Mouse (Mus musculus) thymus, postnatal 4 days (tissue): ENCODE results near the gene Nab2.
A peak's percentile ranks its signal among the peaks of the same experiment; 100 is the strongest.

Experiments used
- DNase-seq: peaks from one replicate; pipeline ENCODE4 v3.0.0; 2021

Gene Nab2

GRCm38 (mm10) chr10:127642772-127643552 is 25.4 kb downstream of the Nab2 start, which contains the start of gene Stat6:
Gene Stat6 (plus strand): TSS chr10:127642986.
- peak; percentile 81 for DNase-seq

DNA sequence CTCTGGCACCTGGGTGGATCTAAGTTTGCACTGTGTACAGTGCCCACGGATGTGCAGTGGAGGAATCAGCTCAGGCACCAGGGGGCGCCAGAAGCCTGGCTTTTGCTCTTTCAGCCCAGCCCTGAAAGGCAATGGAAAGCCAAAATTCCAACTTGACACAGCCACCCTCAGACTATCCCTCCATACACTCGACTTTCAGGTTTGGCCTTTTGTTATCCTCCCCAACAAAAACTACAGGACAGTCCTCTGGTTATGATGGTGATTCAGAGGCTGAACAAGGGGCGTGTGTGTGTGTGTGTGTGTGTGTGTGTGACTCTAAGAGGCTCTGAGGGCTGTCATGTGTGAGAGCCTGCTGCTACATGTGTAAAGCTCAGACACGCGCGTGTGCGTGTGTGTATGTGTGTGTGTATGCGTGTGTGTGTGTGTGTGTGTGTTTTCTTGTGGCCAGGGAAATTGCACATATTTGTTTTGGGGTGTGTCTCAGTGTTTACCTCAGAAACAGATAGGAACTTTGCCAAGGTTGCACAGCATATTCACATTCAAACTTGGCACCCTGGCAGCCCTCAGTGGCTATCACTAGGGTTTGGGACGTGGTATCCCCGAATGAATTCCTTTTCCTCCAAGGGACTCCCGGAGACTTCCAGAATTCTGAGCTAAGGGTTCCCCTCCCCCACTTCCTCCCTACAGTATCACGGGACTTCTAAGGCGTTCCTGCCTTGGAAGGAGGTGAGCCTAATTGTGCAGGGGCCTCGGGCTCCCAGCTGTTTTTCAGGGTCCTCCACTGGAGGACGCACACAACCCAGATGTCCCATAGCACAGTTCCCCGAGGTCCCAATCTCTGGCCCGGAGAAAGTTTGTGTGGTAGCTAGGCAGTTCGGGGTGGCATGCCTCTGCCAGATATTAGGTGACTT is 26.3 kb downstream of the Nab2 start:
- peak; percentile 97 for DNase-seq

DNA sequence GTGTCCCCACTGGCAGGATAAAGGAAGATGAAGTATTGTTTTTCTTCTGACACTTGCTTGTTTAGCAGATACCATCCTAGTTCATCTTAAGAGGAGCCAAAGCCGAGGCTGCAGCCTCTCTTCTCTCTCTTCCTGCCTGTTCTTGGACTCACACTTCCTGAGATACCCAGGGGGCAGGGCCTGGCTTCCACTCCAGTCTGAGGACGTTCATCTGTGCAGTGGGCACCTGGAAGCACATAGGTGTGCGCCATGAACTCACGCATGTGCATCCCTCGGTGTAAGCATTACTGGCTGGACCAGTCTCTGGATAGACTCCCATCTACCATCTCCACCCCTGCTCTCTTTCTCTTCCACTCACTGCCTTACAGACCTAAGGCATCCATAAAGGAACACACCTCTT is 27.9 kb downstream of the Nab2 start:
- DNase-seq: no peak

DNA sequence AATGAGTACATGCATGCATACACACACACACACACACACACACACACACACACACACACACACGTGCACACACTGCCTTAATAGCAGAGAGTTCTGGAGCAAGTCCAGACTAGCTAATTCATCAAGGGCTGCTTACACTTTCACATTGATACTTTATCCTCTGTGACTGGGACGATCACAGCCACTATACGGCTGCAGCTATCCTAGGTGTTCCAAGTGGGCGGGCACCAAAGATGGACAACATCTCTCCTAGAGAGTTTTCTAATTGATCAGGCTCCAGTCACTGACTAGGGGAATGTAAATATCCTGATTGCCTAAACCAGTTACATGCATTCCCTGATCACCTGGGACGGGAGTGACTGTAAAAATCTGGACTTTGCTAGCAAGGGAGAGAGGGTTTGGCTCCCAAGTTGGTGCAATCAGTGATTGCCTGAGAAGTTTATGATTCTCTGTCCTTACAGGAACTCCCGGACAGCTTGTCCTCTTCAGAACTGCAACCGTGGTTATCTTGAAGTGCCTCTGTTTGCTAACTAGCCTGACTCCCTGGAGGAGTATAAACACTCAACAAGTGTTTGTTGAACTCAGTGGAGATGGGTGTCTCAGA is 35.6 kb downstream of the Nab2 start:
- no peak for DNase-seq

- DNase-seq: no peak
Observed at GRCm38 (mm10) chr10:127631261-127632214, 36.8 kb downstream of the Nab2 start.

DNA sequence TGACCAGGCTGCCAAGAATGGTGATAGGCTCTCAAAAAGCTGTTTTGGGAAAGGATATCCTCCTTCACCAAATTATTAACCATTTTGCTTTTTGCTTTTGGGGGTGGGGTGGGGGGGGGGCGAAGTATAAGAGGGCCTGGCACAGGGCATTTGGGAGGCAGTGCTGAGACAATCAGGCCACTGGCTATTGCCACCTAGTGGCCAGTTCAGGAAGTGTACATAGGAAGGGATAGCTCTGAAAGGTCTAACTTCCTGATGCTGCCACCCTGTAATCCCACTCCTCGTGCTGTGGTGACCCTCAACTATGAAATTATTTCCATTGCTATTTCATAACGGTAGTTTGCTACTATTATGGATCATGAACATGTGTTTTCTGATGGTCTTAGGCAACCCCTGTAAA is 41.9 kb downstream of the Nab2 start:
- DNase-seq: peak; percentile 56

GRCm38 (mm10) chr10:127623439-127624216 is 44.7 kb downstream of the Nab2 start:
- DNase-seq: no peak

GRCm38 (mm10) chr10:127622661-127623060 is 45.7 kb downstream of the Nab2 start:
- no peak for DNase-seq

- DNase-seq: no peak
Observed at GRCm38 (mm10) chr10:127622057-127622392, 46.3 kb downstream of the Nab2 start.

DNA sequence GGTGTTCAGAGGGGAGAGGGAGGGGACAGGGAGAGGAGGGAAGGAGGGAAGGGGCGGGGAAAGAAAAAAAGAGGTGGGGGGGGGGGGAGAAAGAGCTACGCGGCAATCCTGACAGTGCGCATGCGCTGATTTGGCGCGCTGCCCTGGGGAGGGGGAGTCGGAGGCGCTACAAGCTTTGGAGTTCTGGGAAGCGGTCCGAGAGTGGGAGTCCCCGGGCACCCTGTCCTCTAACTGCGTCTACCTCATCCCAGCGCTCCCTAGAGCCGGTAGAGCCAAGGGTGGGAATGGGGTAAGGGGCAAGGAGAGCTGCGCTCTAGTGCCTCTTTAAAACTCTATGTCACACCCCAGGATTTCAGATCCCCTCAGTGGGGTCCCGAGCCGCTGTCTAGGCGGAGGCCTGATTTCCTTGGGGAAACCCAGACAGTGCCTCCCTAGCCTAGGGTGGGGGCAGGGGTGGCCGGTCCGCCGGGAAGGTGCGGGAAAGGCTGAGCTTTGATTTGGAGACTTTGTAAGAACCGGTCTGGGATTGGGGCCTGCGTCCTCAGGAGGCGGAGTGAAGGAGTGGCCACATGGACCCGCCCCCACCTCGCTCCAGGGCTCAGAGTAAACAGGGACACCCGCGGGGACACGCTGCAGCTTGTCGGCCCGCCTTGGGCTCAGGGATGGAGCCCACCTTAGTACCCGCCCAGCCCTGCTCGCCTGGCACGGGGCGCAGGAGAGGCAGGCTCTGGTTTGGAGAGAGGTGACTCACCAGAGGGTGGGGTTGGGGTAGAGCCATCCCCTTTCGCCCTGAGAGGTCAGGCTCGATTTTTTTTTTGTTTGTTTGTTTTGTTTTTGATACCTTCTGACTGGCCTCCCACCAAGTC is 46.9 kb downstream of the Nab2 start:
- peak; percentile 76 for DNase-seq

GRCm38 (mm10) chr10:127620406-127621190 is 47.8 kb downstream of the Nab2 start, which contains the start of gene Lrp1:
Gene Lrp1 (minus strand): TSS chr10:127621148.
- peak; percentile 55 for DNase-seq

DNA sequence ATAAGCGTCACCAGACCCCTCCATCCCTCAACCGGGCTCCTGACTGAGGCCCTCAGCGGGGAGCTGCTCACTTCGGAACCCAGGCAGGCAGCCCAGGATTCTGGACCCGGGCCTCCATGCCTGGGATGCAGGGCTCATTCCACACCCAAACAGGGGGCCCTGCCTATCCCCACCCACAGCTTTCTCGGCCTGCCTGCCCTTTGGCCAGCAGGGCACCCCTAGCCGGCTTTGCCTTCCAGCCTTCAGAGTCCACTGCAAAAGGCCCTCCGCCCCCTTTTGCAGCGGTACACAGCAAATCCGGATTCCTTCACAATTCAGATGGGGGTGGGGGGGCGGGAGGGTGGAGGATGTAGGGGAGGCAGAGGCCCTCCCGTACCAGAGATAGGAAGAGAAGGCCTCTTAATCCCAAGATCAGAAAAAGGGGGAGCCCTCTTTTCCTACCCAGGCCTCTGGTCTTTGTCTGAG is 48.4 kb downstream of the Nab2 start:
- no peak for DNase-seq

DNA sequence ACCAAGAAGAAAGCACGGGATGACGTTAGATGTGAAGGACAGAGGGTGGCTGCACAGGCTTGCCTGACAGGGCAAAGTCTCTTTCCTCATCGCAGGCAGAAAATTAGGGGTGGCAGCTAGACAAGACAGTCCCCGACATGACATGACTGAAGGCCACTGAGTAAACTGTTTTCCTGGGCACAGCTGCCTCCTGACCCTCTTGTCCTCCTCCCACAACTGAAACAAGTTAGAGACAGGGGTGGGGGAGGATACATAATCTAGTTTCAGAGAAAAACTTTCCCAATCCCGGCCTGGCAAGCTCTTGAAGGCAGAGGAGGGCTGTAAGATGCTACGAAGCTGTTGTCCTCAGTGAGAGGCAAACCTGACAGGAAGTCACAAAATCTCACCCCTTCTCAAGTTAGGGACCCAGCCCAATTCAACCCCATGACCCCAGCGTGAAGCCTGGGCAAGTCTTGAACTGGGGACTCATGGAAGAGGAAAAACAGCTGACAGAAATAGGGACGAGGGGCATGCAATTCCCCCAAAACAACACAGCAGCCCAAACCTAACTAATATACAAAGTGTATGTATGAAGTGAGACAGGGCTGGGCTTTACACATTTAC is 49.1 kb downstream of the Nab2 start:
- DNase-seq: no peak

DNA sequence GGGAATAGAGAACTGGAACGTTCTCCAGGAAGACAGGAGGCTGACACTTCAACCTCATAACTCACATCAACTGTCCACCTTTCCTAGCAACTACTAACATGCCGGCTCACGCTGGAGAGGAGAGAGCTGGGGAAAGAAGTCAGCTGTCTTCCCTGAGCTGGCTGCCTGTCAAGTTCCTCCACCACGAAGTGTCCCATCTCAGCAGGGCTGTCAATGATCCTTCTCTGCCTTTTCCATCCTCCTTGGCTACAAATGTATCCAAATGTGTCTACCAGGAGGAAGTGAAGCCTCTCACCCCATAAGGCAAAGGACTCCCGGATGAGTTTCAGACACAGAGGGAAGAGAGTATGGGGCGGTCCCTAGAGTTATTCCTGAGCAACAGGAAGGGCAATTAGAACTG is 50.2 kb downstream of the Nab2 start:
- DNase-seq: no peak

GRCm38 (mm10) chr10:127617294-127617693 is 51.1 kb downstream of the Nab2 start:
- DNase-seq: no peak

GRCm38 (mm10) chr10:127616261-127616679 is 52.1 kb downstream of the Nab2 start:
- no peak for DNase-seq

DNA sequence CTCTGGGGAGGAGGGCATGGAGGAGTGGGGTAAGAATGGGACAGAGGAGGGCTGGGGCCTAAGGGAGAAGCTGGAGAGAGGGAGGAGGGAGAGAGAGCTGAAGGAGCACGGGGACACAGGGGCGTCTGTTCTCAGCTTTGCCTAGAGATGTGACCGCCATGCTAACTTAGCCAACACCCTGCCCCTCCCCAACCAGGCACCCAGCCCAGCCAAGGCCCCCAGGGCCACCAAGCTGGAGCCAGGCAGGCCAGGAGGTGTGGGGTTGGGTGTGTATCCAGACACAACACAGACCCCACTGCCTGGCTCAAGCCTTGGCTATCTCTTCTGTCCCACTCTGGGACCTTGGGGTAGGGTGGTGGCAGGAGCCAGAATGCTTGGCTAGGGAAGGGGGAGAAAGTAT is 52.8 kb downstream of the Nab2 start:
- DNase-seq: no peak

DNA sequence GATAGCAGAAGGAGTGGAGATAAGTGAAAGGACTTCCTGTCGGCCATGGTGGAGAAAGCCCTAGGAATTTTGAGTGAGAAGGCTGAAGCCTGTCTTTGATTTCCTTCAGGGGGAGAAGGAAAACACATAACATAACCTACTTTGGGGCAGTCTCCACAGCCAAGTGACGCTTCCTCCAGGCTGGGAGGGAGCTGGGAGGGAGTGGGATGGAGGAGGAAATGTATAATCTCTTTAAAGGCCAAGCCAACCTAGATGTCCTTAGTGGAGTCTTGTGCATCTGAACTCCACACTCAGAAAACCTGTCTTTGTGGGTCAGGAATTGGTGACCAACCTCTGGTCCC is 53.4 kb downstream of the Nab2 start:
- no peak for DNase-seq
